Mouse (Mus musculus) R1 (cell line): ENCODE results near the gene Brd3.
"Not testable (repeated sequence)": the region's sequence is repeated elsewhere in the genome, so short reads cannot be mapped to it uniquely, and the experiment has no call there.

ENCODE experiments used
- DNase-seq: peaks from one replicate; pipeline ENCODE4 v3.0.0-alpha.2; 2018; ENCODE audit warnings: low read depth, low spot score

Brd3 gene

GRCm38 (mm10) chr2:27512909-27513308 is 5.4 kb upstream of the Brd3 start:
- peak; percentile 77 for DNase-seq

GRCm38 (mm10) chr2:27510706-27511105 is 3.2 kb upstream of the Brd3 start:
- no peak for DNase-seq

GRCm38 (mm10) chr2:27506658-27507057 is 804 bp downstream of the Brd3 start:
- not testable (repeated sequence) for DNase-seq

GRCm38 (mm10) chr2:27505539-27505938 is 1.9 kb downstream of the Brd3 start:
- peak; percentile 100 for DNase-seq

- no peak for DNase-seq
Measured at GRCm38 (mm10) chr2:27504113-27504885, 3.2 kb downstream of the Brd3 start.

- DNase-seq, result no peak
Measured at GRCm38 (mm10) chr2:27496391-27497028, 11.0 kb downstream of the Brd3 start.

- DNase-seq, result peak; percentile 81
Measured at GRCm38 (mm10) chr2:27493971-27494370, 13.5 kb downstream of the Brd3 start.

- DNase-seq, result no peak
Measured at GRCm38 (mm10) chr2:27490939-27491338, 16.5 kb downstream of the Brd3 start.

- no peak for DNase-seq
Measured at GRCm38 (mm10) chr2:27488362-27488761, 19.1 kb downstream of the Brd3 start.

GRCm38 (mm10) chr2:27487336-27488049 is 20.0 kb downstream of the Brd3 start:
- DNase-seq, result no peak

GRCm38 (mm10) chr2:27486725-27487124 is 20.7 kb downstream of the Brd3 start:
- peak; percentile 65 for DNase-seq

- no peak for DNase-seq
Measured at GRCm38 (mm10) chr2:27482265-27482861, 25.1 kb downstream of the Brd3 start.

- DNase-seq, result no peak
Measured at GRCm38 (mm10) chr2:27480367-27480766, 27.1 kb downstream of the Brd3 start.

GRCm38 (mm10) chr2:27479821-27480220 is 27.6 kb downstream of the Brd3 start:
- no peak for DNase-seq

GRCm38 (mm10) chr2:27476303-27477192 is 30.9 kb downstream of the Brd3 start:
- no peak for DNase-seq

GRCm38 (mm10) chr2:27475495-27476302 is 31.8 kb downstream of the Brd3 start:
- DNase-seq, result peak; percentile 93

- peak; percentile 59 for DNase-seq
Measured at GRCm38 (mm10) chr2:27474621-27475484, 32.6 kb downstream of the Brd3 start.

GRCm38 (mm10) chr2:27473911-27474310 is 33.6 kb downstream of the Brd3 start:
- DNase-seq, result no peak

- DNase-seq, result peak; percentile 32
Measured at GRCm38 (mm10) chr2:27473061-27473765, 34.2 kb downstream of the Brd3 start.
